Mouse (Mus musculus) heart, adult 2 months (tissue): ENCODE results near the gene Crybg3. TPM values are rescaled to one million over a fixed set of nuclear protein-coding genes. Genes with fewer than 3 reads are reported as not detected.

Experiments used
- DNase-seq, 2 experiments: peaks; one replicate each; pipeline ENCODE4 v3.0.0; 2021
- H3K27ac ChIP-seq: fragments of 200-600 bp; 2 replicates; pipeline ENCODE4 v1.8.1; 2022
- H3K27me3 ChIP-seq: fragments of 200-500 bp; 2 replicates; pipeline ENCODE4 v1.6.1; 2012; ENCODE audit warnings: mild to moderate bottlenecking, low read length, inconsistent platforms, mixed read lengths; ENCODE audit not compliant: control insufficient read depth, insufficient read depth
- H3K36me3 ChIP-seq: fragments of 200-500 bp; 2 replicates; pipeline ENCODE4 v1.6.1; 2012; ENCODE audit warnings: low read length, inconsistent platforms; ENCODE audit not compliant: control insufficient read depth, insufficient read depth
- H3K4me1 ChIP-seq: fragments of 200-500 bp; 2 replicates; pipeline ENCODE4 v1.6.1; 2011; ENCODE audit warnings: low read length; ENCODE audit not compliant: control insufficient read depth, insufficient read depth
- H3K4me3 ChIP-seq: fragments of 200-600 bp; 2 replicates; pipeline ENCODE4 v1.8.1; 2022
- H3K79me2 ChIP-seq: fragments of 200-500 bp; replicated peaks from 2 replicates; pipeline ENCODE4 v1.6.1; 2012; ENCODE audit warnings: mild to moderate bottlenecking, inconsistent platforms, low read length, moderate library complexity, mixed read lengths; ENCODE audit not compliant: control insufficient read depth, insufficient read depth
- H3K9ac ChIP-seq: fragments of 200-500 bp; 2 replicates; pipeline ENCODE4 v1.6.1; 2012; ENCODE audit warnings: low read depth, mild to moderate bottlenecking, control low read depth, inconsistent platforms, low read length, mixed read lengths
- CTCF ChIP-seq: fragments of 200-600 bp; IDR thresholded peaks from 2 replicates; pipeline ENCODE4 v1.8.1; 2022; ENCODE audit warnings: antibody characterized with exemption, mild to moderate bottlenecking, moderate library complexity
- EP300 ChIP-seq: fragments of 200-500 bp; IDR thresholded peaks from 2 replicates; pipeline ENCODE4 v1.6.1; 2011; ENCODE audit warnings: low read depth, low read length, control low read depth; ENCODE audit not compliant: insufficient read depth
- POLR2A ChIP-seq: fragments of 200-500 bp; IDR thresholded peaks from 2 replicates; pipeline ENCODE4 v1.6.1; 2011; ENCODE audit warnings: mild to moderate bottlenecking, low read depth, low read length, control low read depth; ENCODE audit not compliant: insufficient read depth
- WGBS: fragments of 180-500 bp; shearing (Covaris S2); methylation state at CpG from one replicate; pipeline ENCODE4 v1.1.7; 2018; 5-methylcytosine and 5-hydroxymethylcytosine counted together
- intact Hi-C: fragments of 180-260 bp; cut with DNase I; formaldehyde crosslinking; loops from one replicate; pipeline ENCODE4 v1.15.1; 2025
- polyA plus RNA-seq: library from polyadenylated mRNA; depleted of rRNA; stranded (reverse); fragments of >200 nt; gene quantifications from 2 replicates; pipeline ENCODE4 v1.2.3, GENCODE M21; 2012
- total RNA-seq, 2 experiments: library from RNA; stranded (reverse); gene quantifications; 2 replicates each; pipeline ENCODE4 v1.2.3; 2021

Crybg3 gene
- total and polyA plus RNA-seq, 3 experiments = 14.9 to 74.7 (median 65.0) TPM

- Histone ChIP-seq H3K4me1 (peaks cover 1% of the 10 kb centered on the region; the same call in 1 of the 2 replicates), H3K27me3 (no peaks in the 10 kb centered on the region), H3K4me3 (no peak overlapping the region), H3K27ac (no peak overlapping the region), H3K79me2 (0 out of 2 replicates have a peak, but pooled peaks cover 1% of the 10 kb centered on the region), H3K9ac (no peak overlapping the region), H3K36me3 (peaks cover 15% of the 10 kb centered on the region; the same call in 1 of the 2 replicates)
- 74% methylated on average over 16 of the region's 16 CpGs for WGBS
- intact Hi-C loops = no loop called here
- TF ChIP-seq CTCF = no peak
- TF ChIP-seq EP300 = no peak
- no peak for TF ChIP-seq POLR2A
- DNase-seq = no peak
Measured at GRCm38 (mm10) chr16:59521752-59522423, 78.9 kb downstream of the Crybg3 start.

- WGBS = 50% methylated on average over 15 of the region's 15 CpGs
- Histone ChIP-seq H3K27me3 (no peaks in the 10 kb centered on the region), H3K4me3 (peak overlapping the region; percentile 12; the same call in 1 of the 2 replicates), H3K36me3 (peaks cover 21% of the 10 kb centered on the region), H3K9ac (0 out of 2 replicates have a peak overlapping the region, but pooled peaks have one; percentile 44), H3K4me1 (peaks cover 4% of the 10 kb centered on the region; the same call in 1 of the 2 replicates), H3K79me2 (0 out of 2 replicates have a peak, but pooled peaks cover 2% of the 10 kb centered on the region), H3K27ac (peak overlapping the region; percentile 84)
- no peak for TF ChIP-seq EP300
- peak; percentile 62 for TF ChIP-seq CTCF
- no peak for TF ChIP-seq POLR2A
- peak in 1 of 2 experiments; percentile 55 for DNase-seq
- intact Hi-C loops = no loop called here
Measured at GRCm38 (mm10) chr16:59517447-59518219, 83.1 kb downstream of the Crybg3 start.

- Histone ChIP-seq H3K36me3 (peaks cover 21% of the 10 kb centered on the region), H3K9ac (peak overlapping the region; percentile 69), H3K4me3 (peak overlapping the region; percentile 26; the same call in 1 of the 2 replicates), H3K27me3 (no peaks in the 10 kb centered on the region), H3K27ac (peak overlapping the region; percentile 84), H3K4me1 (peaks cover 4% of the 10 kb centered on the region; the same call in 1 of the 2 replicates), H3K79me2 (0 out of 2 replicates have a peak, but pooled peaks cover 2% of the 10 kb centered on the region)
- WGBS = 64% methylated on average over 10 of the region's 10 CpGs
- no peak for DNase-seq
- no peak for TF ChIP-seq POLR2A
- intact Hi-C loops = no loop called here
Measured at GRCm38 (mm10) chr16:59516965-59517364, 83.8 kb downstream of the Crybg3 start.

GRCm38 (mm10) chr16:59515169-59515568, 85.6 kb downstream of the Crybg3 start:
- WGBS = 70% methylated on average over 5 of the region's 5 CpGs
- intact Hi-C loops = no loop called here
- Histone ChIP-seq H3K27me3 (no peaks in the 10 kb centered on the region), H3K27ac (peak overlapping the region; percentile 29), H3K36me3 (peaks cover 23% of the 10 kb centered on the region), H3K9ac (no peak overlapping the region), H3K79me2 (0 out of 2 replicates have a peak, but pooled peaks cover 2% of the 10 kb centered on the region), H3K4me3 (no peak overlapping the region), H3K4me1 (peaks cover 4% of the 10 kb centered on the region; the same call in 1 of the 2 replicates)
- TF ChIP-seq POLR2A = no peak
- TF ChIP-seq EP300 = no peak
- TF ChIP-seq CTCF = no peak
- DNase-seq = no peak

GRCm38 (mm10) chr16:59509830-59510229, 90.9 kb downstream of the Crybg3 start:
- no peak for DNase-seq
- WGBS = 86% methylated on average over 5 of the region's 5 CpGs
- Histone ChIP-seq H3K79me2 (no peaks in the 10 kb centered on the region), H3K27ac (no peak overlapping the region), H3K9ac (no peak overlapping the region), H3K36me3 (peaks cover 2% of the 10 kb centered on the region; the same call in 1 of the 2 replicates), H3K27me3 (no peaks in the 10 kb centered on the region), H3K4me1 (no peaks in the 10 kb centered on the region), H3K4me3 (no peak overlapping the region)
- TF ChIP-seq CTCF = no peak
- no peak for TF ChIP-seq EP300
- TF ChIP-seq POLR2A = no peak
- intact Hi-C loops = no loop called here
